Mouse (Mus musculus): ENCODE data around the gene Tor1aip1. TPM values are rescaled to one million over a fixed set of nuclear protein-coding genes. Genes with fewer than 3 reads are reported as not detected.
"Not testable (repeated sequence)": the region's sequence is repeated elsewhere in the genome, so short reads cannot be mapped to it uniquely, and the experiment has no call there.

Gene Tor1aip1
- polyA plus RNA-seq, 1 experiment from 2014 or later, result 29.2 TPM

DNA sequence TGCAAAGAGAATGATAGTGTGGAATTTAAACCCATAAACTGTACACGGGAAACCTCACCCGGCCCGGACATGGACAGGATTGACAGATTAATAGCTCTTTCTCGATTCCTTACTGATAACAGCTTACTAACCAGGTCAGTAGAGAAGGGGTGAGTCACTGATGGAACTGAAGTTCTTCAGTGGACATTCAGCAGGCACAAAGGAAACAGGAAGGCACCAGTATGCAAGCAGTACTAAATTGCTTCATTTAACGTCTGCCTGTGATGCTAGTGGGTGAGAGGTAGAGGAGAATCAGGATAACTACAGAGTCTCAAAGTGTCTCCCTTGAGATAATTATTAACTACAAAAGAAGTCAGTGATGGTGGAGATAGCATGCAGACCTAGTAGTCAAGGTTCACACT is 7.9 kb upstream of the Tor1aip1 start:
- no peak for TF ChIP-seq EP300 (IDR thresholded peaks at IDR 0.05; ENCODE audit: low read depth)
- no peak for TF ChIP-seq CTCF (IDR thresholded peaks at IDR 0.05; ENCODE audit: low read depth)
- Histone ChIP-seq H3K36me3 (replicated peaks; ENCODE audit: insufficient read depth, low read length) (peaks cover 51% of the 10 kb centered on the region), H3K4me3 (ENCODE audit: low read depth, low read length) (no peak overlapping the region), H3K4me2 (ENCODE audit: low read depth, low read length) (peak overlapping the region; percentile 68; the same call in 1 of the 2 replicates), H3K27ac (ENCODE audit: low read depth) (0 out of 2 replicates have a peak overlapping the region, but pooled peaks have one; percentile 1), H3K27me3 (ENCODE audit: insufficient read depth, low read length) (no peaks in the 10 kb centered on the region), H3K4me1 (ENCODE audit: insufficient read depth) (peaks cover 25% of the 10 kb centered on the region), H3K9me3 (ENCODE audit: low read length) (no peaks in the 10 kb centered on the region), H3K9ac (replicated peaks) (no peak overlapping the region)
- 46% methylated on average over 5 of the region's 5 CpGs for WGBS (ENCODE audit: insufficient replicate concordance)
- ATAC-seq, result no peak
- no peak for DNase-seq

DNA sequence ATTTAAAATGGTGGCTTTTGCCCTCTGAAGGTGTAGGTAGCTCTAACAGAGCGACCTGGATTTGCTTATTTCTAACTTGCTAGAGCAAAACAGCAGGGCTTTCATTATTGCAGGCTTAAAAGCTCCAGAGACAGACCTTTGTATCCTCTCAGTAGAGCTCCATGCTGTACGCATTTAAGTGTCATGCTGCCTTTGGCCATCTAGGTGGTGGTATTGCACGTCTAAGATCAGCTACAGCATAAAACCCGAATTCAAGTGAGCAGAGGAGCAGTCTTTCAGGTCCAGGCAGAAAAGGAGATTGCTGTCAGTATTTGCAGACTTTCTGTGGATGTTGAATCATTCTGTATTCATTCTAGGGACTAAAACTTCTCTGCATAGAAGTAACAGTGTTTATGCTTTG is 6.7 kb upstream of the Tor1aip1 start:
- H3K4me1 ChIP-seq (ENCODE audit: insufficient read depth), result peaks cover 25% of the 10 kb centered on the region
- H3K27ac ChIP-seq (ENCODE audit: low read depth), result no peak overlapping the region
- 18% methylated on average over 4 of the region's 4 CpGs for WGBS (ENCODE audit: insufficient replicate concordance)
- peak overlapping the region; percentile 79; the same call in 1 of the 2 replicates for H3K4me3 ChIP-seq (ENCODE audit: low read depth, low read length)
- H3K36me3 ChIP-seq (replicated peaks; ENCODE audit: insufficient read depth, low read length), result peaks cover 39% of the 10 kb centered on the region
- TF ChIP-seq CTCF (IDR thresholded peaks at IDR 0.05; ENCODE audit: low read depth) (peak; percentile 85), EP300 (IDR thresholded peaks at IDR 0.05; ENCODE audit: low read depth) (no peak)
- DNase-seq (peak; percentile 62), ATAC-seq (peak; percentile 24)
- H3K27me3 ChIP-seq (ENCODE audit: insufficient read depth, low read length), result no peaks in the 10 kb centered on the region
- H3K4me2 ChIP-seq (ENCODE audit: low read depth, low read length), result peak overlapping the region; percentile 68
- H3K9ac ChIP-seq (replicated peaks), result no peak overlapping the region
- no peaks in the 10 kb centered on the region for H3K9me3 ChIP-seq (ENCODE audit: low read length)

DNA sequence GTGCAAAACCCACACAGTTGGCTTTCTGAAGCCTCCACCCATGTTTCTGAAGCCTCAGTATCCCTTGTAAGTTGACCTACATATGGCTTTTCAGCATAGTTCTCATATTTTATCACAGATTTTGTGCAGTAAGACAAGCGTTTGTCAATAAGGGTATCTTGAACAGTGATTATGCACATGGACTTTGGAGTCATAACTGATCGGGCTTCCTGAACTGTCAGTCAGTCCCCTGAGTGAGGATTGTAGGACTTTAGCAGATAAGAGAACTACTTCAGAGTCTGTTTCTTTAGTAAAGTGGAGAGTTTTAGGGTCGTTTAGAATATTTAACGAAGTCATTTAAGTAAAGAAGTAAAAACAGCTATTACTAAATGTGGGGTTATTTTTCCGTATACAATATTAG is 6.2 kb upstream of the Tor1aip1 start:
- H3K4me1 ChIP-seq (ENCODE audit: insufficient read depth), result peaks cover 25% of the 10 kb centered on the region
- H3K9ac ChIP-seq (replicated peaks), result peak overlapping the region; percentile 67
- H3K27me3 ChIP-seq (ENCODE audit: insufficient read depth, low read length), result no peaks in the 10 kb centered on the region
- H3K36me3 ChIP-seq (replicated peaks; ENCODE audit: insufficient read depth, low read length), result peaks cover 33% of the 10 kb centered on the region
- peak overlapping the region; percentile 72 for H3K27ac ChIP-seq (ENCODE audit: low read depth)
- peak overlapping the region; percentile 68 for H3K4me2 ChIP-seq (ENCODE audit: low read depth, low read length)
- no peaks in the 10 kb centered on the region for H3K9me3 ChIP-seq (ENCODE audit: low read length)
- WGBS (ENCODE audit: insufficient replicate concordance), result 53% methylated on average over 5 of the region's 5 CpGs
- peak overlapping the region; percentile 79 for H3K4me3 ChIP-seq (ENCODE audit: low read depth, low read length)
- ATAC-seq, result no peak
- TF ChIP-seq CTCF (IDR thresholded peaks at IDR 0.05; ENCODE audit: low read depth), result no peak
- TF ChIP-seq EP300 (IDR thresholded peaks at IDR 0.05; ENCODE audit: low read depth), result no peak
- no peak for DNase-seq

DNA sequence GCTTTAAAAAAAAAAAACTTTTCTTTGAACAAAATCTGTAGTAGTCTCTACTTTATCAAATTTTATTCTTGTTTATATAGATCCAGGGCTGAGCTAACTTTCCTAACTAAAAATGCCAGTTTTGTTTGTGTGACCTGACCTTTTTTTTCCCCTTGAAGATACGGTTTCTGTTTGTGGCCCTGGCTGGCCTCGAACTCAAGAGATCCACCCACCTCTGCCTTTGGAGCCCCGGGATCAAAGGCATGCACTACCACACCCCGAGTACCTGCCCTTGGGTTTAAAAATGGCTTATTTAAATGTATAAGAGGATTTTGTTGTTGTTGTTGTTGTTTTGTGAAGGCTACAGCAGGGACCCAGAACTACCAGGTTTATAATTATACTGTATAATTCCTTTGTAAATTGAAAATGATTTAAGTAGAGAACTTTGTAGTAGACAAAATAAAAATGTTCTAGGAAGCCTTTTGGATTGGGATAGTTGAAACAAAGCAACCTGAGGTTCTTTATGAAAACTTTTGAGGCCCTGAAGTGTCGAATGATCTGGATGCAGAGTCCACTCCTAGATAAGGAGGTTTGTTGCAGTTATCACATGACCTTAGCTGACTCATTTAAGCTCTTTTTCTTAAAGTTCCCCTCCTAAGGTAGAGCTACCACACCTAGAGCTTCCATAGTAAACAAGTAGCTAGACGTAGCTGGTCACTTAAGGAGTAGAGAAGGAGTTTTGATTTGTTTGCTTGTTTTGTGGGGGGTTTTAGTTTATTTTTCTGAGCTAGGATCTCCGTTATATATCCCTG is 5.4 kb upstream of the Tor1aip1 start:
- Histone ChIP-seq H3K4me2 (ENCODE audit: low read depth, low read length) (peak overlapping the region; percentile 68), H3K9ac (replicated peaks) (peak overlapping the region; percentile 67), H3K36me3 (replicated peaks; ENCODE audit: insufficient read depth, low read length) (peaks cover 27% of the 10 kb centered on the region), H3K27me3 (ENCODE audit: insufficient read depth, low read length) (no peaks in the 10 kb centered on the region), H3K4me3 (ENCODE audit: low read depth, low read length) (peak overlapping the region; percentile 79), H3K9me3 (ENCODE audit: low read length) (no peaks in the 10 kb centered on the region), H3K27ac (ENCODE audit: low read depth) (peak overlapping the region; percentile 72), H3K4me1 (ENCODE audit: insufficient read depth) (peaks cover 25% of the 10 kb centered on the region)
- peak; percentile 33 for DNase-seq
- WGBS (ENCODE audit: insufficient replicate concordance), result 17% methylated on average over 7 of the region's 7 CpGs
- no peak for ATAC-seq
- TF ChIP-seq EP300 (IDR thresholded peaks at IDR 0.05; ENCODE audit: low read depth), result no peak
- TF ChIP-seq CTCF (IDR thresholded peaks at IDR 0.05; ENCODE audit: low read depth), result no peak

DNA sequence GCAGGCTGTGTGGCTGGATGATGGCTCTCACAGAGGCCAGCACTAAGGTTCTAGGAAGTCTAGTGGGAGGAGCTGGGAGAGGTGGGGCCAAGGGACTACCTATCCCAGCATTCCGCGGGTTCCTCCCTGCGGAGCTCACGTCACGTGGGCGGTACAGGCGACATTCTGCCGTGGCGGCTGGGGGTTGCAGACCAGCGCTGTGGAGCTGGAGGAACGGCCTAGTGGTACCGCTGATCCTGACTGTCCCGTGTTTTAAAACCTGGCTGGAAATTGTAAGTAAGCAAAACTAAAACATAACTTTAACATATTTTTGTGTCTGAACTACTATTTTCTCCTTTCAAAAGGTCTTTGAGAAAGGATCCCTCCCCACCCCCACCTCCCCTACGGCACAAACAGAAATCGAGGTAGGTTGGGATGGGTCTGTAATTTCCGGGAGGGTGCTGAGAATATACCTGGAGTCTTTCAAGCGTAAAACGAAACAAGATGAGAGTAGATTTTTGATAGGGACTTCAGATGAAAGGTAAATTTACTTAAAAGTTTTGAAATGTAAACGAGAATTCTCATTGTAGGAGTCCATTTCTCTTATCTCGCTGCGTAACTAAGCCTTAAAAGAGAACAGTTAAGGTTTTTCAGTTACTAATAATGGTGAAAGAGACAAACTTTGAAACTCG is 4.6 kb upstream of the Tor1aip1 start:
- Histone ChIP-seq H3K4me1 (ENCODE audit: insufficient read depth) (peaks cover 25% of the 10 kb centered on the region), H3K4me3 (ENCODE audit: low read depth, low read length) (peak overlapping the region; percentile 79), H3K9ac (replicated peaks) (peak overlapping the region; percentile 75), H3K36me3 (replicated peaks; ENCODE audit: insufficient read depth, low read length) (peaks cover 27% of the 10 kb centered on the region), H3K27ac (ENCODE audit: low read depth) (peak overlapping the region; percentile 81), H3K4me2 (ENCODE audit: low read depth, low read length) (peak overlapping the region; percentile 68), H3K9me3 (ENCODE audit: low read length) (no peaks in the 10 kb centered on the region), H3K27me3 (ENCODE audit: insufficient read depth, low read length) (no peaks in the 10 kb centered on the region)
- no peak for TF ChIP-seq CTCF (IDR thresholded peaks at IDR 0.05; ENCODE audit: low read depth)
- TF ChIP-seq EP300 (IDR thresholded peaks at IDR 0.05; ENCODE audit: low read depth), result no peak
- WGBS (ENCODE audit: insufficient replicate concordance), result 1% methylated on average over 22 of the region's 22 CpGs
- ATAC-seq (peak; percentile 61), DNase-seq (peak; percentile 95)

DNA sequence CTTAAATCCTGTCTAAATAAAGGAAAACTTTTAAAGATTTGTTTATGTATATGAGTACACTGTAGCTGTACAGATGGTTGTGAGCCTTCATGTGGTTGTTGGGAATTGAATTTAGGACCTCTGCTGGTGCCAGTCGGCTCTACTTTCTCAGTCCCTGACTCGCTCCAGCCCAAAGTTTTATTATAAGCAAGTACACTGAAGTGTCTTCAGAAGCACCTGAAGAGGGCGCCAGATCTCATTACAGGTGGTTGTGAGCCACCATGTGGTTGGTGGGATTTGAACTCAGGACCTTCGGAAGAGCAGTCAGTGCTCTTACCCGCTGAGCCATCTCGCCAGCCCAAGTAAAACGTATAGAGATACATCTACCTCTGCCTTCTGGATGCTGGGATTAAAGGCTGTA is 3.7 kb upstream of the Tor1aip1 start:
- peak; percentile 38 for DNase-seq
- H3K4me3 ChIP-seq (ENCODE audit: low read depth, low read length), result not testable (repeated sequence)

More for the DNA sequence above, 3.7 kb upstream of the Tor1aip1 start:
- 67% methylated on average over 7 of the region's 7 CpGs for WGBS (ENCODE audit: insufficient replicate concordance)
- H3K9me3 ChIP-seq (ENCODE audit: low read length); H3K27me3 ChIP-seq (ENCODE audit: insufficient read depth, low read length); H3K9ac ChIP-seq (replicated peaks); ATAC-seq: not testable (repeated sequence)
- Histone ChIP-seq H3K4me2 (ENCODE audit: low read depth, low read length) (peak overlapping the region; percentile 68; the same call in 1 of the 2 replicates), H3K27ac (ENCODE audit: low read depth) (peak overlapping the region; percentile 81), H3K36me3 (replicated peaks; ENCODE audit: insufficient read depth, low read length) (peaks cover 19% of the 10 kb centered on the region), H3K4me1 (ENCODE audit: insufficient read depth) (peaks cover 25% of the 10 kb centered on the region)
- TF ChIP-seq CTCF (IDR thresholded peaks at IDR 0.05; ENCODE audit: low read depth), result peak; percentile 53
